Mouse (Mus musculus) olfactory bulb, adult 2 months (tissue): ENCODE results near the gene Pgpep1.

ENCODE experiments used
- CTCF ChIP-seq: fragments of 200-500 bp; IDR thresholded peaks from 2 replicates; pipeline ENCODE4 v1.5.1; 2012; ENCODE audit warnings: low read depth, mild to moderate bottlenecking, low read length, moderate library complexity; ENCODE audit not compliant: insufficient read depth
- POLR2A ChIP-seq: fragments of 200-500 bp; IDR thresholded peaks from 2 replicates; pipeline ENCODE4 v1.6.1; 2012; ENCODE audit warnings: mild to moderate bottlenecking, low read depth, low read length, moderate library complexity; ENCODE audit not compliant: insufficient read depth

DNA sequence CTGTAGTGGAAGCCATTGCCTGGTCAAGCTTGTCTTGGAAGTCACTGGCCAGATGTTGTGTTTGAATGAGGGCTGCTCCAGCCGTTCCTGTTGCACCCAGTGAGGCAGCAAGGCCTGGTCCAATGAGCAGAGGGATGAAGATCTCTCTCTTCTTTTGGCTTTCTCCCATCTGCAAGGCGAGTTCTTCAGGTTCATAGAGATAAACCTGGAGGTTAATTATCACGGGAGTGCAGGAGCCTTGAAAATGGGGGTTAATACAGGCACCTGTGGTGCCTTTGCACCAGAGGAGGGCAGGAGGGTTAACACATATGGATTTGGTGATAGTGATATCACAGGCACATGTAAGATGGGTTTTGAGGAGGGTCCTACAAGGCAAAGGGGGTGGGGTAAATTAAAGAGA lies 38.0 kb downstream of the Pgpep1 start:
- no peak for TF ChIP-seq POLR2A
- TF ChIP-seq CTCF: no peak
